Mouse (Mus musculus) R1 (cell line): ENCODE measurements at regions not wholly inside any gene's neighbourhood (a gene's known extent, or its start where the extent isn't known, plus 50 kb on each side); places are given as distances from the start of the nearest gene placed in this dataset.

Experiments used
- DNase-seq: peaks from one replicate; pipeline ENCODE4 v3.0.0-alpha.2; 2018; ENCODE audit warnings: low read depth, low spot score

DNA sequence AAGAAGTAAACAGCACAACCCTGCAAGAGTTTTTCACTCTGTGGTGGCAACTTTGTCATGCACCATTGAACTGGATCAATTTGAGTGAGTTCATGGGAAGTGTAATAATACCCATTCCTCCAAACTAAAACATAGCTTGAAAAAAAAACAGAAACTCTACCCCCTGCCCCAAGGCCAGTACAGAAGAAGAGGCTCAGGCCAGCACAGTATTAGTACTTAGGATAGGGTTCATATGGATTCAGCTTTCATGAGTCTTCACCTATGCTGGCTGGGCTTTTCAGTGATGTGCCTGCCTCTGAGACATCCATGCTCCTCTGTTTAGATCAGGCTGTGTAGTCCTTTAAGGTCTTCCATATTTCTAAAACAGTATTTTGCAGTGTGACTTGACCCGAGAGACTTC, 270.6 kb downstream of the 1190002N15Rik start:
- DNase-seq, result no peak

DNA sequence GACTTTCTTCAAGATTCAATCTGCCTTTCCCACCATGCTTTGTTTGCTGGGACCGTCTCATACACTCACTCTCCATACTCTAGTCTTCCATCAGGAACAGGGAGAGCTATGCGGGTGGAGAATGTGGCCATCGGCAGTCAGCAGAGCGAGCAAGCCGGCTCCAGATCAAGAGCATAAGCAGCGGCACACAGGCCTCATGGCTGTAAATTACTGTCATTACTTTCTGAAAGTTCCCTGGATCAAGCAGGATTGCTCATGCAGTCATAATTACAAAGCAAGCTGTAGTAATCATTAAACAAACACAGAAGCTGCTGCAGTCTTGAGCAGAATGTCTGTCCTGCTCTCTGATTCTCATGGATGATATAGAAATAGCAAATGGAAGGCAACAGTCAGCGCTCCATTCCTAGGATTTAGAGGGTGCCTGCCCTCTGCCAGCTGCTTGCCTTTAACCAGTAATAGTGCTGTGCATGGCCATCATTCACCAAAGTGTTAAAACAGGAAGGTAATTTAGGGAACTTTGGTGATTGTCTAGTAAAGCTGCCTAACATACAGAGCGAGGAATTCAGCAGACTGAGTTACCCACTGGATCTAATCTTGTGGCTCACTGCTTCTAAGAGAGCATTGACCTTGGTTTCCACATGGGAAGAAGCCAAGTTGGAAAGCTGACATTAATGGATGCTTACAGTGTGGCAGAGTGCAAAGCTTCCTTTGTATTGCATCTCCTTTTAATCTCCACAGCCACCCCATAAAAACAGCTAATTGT, 298.2 kb downstream of the 1190002N15Rik start:
- DNase-seq, result no peak

DNA sequence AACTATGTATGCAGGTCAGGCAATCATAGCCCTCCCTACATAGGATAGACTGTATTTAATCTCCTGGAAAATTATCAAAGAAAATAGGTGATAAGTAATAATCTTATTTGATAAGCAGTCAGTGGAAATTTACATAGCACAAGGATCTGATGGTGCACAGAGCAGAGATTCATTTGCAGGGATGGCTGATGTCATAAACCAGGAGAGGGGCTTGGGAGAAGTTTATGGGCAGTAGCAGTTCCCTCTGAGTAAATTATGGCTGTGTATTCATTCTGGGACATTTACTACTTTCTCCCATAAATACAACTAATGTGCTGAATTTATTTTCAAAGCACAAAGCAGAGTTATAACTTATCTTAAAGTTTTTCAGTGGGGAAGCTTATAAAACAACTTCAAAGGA, 299.3 kb downstream of the 1190002N15Rik start:
- no peak for DNase-seq

DNA sequence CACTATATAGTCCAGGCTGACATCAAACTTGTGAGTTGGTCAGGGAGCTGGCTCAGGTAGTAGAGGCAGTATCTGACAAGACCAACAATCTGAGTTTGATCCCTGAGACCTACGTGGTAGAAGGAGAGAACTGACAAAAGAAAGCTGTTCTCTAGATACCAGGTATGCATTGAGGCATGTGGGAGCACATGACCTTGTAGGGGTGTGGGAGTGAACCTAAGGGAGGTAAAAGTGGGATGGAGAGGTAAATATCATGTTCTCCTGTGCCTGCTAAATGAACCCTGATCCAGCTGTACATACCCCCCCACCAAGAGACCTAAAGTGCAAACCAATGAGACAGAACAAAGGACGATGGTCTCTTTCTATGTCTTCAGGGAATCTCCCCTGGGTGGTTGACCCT, 308.3 kb downstream of the 1190002N15Rik start:
- no peak for DNase-seq

DNA sequence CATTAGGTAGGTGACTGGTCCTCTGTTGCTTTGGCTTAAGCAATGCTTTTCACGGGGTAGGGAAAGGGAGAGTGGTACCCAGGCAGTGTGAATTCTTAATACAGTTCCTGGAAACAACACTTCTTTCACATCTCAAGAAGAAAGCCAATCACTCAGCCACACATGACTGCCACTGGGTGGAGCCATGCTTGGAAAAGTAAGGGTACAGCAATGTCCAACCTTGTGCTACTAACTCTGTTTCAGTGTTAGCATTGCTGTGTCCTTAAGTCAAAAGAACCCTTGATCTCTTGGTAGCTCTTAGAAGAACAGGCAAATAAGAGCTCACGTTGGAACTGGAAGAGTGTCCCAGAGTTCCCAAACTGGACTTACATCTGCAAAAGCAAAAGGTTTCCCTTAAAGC, 318.8 kb downstream of the 1190002N15Rik start:
- no peak for DNase-seq

DNA sequence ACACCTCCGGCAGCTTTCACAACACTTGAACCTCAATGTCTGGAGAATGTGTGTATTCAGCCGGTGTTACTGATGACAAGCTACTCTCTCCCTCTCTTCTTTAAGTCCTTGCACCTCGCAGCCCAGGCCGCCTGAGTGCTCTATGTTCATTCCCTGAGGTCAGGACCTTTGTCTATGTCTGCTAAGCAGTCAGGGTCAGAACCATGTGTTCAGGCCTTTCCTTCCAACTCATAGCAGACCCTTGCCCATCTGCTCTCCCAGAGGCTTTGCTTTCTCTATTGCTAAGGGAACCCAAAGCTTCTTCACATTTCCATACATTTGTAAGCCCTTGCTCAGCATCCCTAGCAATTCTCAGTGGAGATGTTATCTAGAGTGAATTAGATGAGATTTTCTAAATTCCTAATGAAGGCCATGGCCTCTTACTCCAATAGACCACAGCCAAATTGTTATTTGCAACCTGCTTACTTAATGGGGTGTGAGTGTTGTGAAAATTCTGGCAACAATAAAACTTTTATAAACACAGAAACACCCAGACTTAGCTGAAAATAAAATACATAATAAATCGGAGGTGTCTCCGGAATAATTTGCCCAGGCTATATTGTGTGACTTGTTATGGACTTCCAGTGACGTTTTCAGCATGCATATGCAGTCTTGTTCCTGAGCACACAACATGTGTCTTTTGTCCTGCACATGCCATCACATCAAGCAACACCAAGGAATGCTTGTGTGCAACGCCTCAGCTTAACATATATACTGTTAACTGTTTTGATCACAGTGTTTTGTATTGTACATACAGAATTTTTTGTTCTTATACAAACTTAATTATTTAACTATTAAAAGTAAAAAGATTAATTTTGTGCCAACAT, 321.2 kb downstream of the 1190002N15Rik start:
- no peak for DNase-seq

DNA sequence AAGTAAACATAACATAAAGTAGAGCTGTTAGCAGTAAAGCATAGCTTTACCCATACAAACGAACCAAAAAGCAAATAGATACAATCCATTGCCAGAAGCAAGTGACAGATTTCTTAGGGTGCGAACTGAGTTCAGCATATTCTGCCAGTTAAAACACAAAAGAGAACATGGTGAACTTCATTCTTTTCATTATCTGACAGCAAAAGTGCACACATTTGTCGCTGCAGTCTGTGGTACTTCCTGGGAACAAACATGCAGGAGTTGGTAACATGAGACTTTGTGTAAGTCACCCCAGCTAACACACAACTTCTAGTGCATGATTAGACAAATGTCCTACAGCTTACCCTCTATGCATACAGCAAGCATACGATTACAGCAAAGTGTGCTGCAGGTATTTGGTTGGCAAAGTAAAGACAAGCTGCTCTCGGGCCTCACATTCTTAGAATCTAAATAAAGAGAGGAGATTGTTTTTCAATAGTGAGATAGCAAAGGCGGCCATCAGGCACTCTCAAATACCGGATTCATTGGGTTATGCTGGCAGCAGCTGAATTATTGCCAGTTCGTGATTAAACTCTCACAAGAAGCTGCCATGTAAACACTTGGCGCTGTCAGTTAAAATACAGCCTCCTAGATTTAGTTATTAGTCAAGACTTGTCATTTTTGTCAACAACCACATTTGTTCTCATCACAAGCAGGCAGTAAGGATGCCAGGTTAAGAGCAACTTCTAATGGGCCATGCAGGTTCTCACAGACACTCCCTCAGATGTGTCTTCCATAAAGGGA, 327.2 kb downstream of the 1190002N15Rik start:
- DNase-seq, result no peak

DNA sequence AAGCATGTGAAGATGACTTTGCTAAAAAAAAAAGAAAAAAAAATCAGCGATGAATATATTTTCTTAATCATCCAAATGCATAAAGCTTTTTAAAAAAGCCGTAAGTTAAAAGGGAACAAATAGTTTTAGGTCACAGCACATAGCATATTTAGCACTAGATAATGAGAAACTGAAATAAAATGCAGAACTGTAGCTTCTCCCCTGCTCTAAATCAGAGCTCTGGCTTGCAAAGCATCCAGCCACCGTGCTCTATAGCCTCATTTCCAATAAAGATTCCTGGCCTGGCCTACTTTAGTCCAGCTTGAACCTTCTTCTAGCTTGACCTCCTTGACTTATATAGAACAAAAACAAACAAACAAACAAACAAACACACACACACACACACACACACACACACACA, 328.9 kb downstream of the 1190002N15Rik start:
- DNase-seq, result no peak

DNA sequence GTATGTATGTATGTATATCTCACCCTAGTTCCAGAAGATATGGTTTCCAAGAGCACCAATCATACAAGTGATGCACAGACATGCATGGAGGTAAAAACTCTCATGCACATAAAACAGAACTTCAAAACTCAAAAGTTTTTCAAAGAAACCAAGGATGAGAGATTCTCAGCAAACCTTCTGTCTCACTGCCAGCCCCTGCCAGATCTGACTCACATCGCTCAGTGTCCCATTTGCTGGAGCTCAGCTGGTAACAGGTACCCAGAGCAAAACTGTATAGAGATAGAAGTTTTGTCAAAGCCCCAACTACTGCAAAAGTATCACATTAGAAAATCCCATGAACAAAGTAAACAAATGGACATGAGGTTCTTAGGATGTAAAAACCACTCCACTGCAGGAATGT, 337.0 kb downstream of the 1190002N15Rik start:
- DNase-seq, result no peak

DNA sequence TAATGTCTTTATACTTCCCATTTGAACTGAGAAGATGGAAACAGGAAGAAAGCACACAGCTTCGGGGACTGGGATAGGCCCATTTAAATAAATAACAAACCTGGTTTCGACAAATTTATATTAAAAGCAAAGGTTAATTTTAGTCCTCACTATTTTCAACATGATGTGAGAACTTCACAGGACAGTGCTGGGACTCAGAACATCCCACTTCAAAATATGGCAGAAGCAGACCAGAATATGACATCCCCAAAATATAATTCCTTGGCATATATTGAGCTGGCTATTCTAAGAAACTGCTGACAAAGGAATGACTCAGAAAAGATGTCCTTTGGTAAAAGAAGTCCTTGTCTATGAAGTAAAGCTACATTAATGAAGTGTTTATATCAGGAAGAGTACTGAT, 338.0 kb downstream of the 1190002N15Rik start:
- DNase-seq, result no peak

DNA sequence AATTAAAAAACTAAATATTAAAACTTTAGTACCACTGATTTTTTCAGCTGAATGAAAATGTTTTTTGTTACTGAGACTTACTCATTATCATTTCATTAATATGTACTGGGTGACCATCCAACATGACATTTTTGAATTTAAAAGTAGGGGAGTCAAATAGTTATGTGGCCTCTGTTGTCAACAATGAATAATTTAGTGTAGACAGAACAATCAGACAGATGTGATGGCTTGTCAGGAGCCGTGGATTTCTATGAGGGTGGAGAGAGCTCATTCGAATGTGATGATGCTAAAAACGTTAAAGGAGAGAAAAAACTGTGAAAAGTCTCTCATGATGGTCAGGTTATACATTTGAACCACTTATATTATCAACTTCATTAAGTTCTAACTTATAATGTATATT, 346.8 kb downstream of the 1190002N15Rik start:
- no peak for DNase-seq

DNA sequence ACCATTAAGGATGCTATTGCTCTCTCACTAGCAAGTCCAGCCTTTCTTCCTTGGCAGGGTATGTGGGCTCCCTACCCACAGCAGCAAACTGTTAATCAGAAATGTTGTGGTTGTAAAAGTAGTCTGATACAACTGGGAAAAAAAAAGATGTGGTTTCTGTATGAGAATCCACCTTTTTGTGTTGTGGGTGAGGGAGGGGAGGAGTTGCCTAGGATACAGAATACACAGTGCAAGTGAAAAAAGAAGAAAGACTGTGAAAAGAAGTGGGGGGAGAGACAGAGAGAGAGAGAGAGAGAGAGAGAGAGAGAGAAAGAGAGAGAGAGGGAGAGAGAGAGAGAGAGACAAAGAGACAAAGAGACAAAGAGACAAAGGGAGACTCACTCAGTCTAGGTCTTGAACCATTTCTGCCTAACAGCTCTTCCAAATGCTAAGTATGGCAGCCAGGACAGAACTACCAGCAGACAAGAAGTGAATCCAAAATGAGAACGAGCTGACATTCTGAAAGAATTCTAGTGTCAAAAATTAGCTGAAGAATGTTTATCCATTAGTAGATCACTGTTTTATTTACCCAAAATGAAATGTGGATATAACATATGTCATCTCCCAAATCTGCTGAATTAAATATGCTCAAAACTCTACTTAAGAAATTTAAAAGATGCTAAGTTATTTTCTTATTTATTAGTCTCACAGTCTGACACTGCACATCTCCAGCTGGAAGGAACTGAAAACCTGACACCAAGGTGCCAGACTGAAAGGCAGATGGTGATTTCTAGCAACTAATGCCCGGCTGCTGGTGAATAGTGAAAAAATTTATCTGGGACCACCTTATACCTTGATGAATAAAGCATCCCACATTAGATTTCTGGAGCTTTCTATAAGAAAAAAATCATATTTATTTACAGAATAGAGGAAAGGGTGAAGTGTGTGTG, 347.7 kb downstream of the 1190002N15Rik start:
- DNase-seq, result no peak

DNA sequence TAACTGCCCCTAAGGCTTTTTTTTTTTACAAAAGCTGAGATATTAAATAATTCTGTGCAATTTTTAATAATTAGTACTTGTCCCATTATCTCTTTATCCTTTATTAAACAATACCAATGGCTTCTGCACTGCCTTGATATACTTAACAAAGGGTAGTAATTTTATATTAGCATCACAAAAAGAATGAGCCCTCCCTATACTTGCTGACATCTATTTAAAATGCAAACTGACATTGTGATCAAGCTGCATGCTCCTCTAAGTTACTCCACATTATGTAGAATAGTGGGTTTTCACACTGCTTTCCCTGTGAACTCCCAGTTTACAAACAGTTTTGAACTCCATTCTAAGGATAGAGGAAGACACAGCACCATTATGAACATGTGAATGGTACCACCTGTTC, 349.8 kb downstream of the 1190002N15Rik start:
- DNase-seq, result no peak

DNA sequence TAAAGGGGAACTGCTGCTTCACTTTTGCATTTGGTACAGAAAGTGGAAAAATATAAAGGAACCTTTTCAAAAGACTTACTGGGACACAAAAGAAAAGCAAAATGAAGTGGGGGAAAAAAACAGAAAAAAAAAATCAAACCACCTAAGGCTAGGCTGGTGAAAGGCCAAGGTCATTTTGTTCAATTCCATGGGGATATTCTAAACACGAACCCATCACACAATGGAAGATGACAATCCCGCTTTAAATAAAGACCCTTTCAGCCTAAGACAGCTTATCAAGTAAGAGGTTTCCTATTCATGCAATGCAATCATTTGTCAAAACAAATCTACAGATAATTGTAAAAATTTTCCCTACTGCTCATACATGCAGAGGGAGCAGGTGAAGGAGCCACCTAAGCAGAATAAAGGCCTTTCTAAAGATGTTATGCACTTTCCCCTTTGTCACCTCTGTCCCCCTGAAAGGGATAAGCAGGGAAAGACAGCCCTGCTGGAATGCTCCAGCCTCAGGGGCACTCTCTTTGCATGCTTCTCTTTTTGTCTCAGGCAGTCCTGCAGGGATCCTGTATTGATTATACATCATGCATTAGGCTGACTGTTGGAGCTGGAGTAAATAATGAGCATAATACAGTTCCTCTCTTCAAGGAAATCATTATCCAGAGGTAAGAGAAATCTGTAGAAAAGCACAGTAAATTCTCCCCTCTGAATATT, 367.8 kb downstream of the 1190002N15Rik start:
- DNase-seq, result no peak

DNA sequence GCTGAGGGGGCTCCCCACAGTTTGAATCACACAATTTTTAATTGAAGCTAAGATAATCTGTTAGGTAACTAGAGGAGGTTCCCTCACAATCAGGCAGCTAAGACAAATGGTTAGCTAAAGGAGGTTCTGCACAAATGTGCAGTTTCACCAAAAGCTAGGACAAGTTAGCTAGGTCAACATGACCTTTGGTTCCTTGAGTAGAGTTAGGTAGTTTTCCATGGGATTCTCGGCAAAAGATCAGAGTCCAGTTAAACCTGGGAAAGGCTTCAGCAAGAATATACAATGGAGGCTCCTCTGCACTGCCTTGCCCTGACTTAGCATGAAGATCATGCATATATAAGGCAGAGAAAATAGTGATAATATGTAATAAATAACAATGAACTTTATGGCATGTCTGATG, 374.2 kb downstream of the 1190002N15Rik start:
- DNase-seq, result no peak

DNA sequence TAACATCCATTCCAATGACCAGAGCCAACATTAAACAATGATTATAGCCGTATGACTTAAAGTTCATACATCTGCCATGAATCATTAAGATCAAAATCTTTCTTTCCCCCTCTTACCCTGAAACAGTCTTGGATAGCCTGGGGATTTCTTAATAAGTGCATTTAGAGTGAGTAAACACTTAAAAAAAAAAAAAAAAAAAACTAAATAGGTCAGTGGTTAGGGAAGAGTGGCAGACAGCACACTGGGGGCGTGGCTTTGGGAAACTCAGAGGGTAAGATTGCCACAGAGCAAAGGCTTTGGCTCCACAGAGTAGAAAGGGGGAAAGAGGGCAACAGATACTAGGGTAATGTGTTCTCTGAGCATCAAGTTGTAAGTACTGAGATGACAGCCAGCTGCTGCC, 382.3 kb downstream of the 1190002N15Rik start:
- no peak for DNase-seq

DNA sequence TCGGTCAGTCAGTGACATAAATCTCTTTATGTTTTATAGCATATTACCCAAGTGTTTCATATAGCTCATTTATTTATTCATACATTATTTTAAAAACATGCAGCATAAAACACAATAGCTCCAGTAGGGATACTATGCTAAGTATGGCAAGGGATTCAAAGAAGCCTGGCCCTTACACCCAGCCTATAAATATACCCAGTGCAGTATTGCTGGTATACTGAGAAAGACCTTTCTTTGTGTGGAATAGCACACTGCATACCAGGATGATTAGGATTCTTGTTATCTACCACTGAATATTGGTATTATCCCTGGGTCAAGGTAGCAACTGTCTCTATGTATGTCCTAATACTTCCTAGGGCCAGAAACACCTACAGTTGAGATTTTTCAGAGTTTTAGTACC, 389.4 kb downstream of the 1190002N15Rik start:
- DNase-seq, result no peak

DNA sequence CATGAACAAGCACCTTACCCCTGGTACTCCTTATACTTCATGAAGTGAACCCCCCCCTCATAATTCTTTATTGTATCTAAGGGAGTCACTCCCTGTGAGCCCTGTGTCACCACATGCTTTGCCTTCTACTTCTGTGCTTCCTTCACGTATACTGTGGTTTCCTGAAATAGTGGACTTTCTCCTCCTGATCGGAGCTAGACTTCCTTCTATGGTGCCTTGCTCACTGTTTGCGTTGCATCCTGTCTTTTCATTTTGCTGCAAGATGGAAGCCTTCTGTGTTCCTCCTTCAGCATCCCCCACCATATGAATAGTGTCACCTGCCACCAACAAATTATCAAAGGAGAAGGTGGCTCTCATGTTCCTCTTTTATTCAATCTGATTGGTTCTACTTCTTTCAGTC, 391.1 kb downstream of the 1190002N15Rik start:
- no peak for DNase-seq

DNA sequence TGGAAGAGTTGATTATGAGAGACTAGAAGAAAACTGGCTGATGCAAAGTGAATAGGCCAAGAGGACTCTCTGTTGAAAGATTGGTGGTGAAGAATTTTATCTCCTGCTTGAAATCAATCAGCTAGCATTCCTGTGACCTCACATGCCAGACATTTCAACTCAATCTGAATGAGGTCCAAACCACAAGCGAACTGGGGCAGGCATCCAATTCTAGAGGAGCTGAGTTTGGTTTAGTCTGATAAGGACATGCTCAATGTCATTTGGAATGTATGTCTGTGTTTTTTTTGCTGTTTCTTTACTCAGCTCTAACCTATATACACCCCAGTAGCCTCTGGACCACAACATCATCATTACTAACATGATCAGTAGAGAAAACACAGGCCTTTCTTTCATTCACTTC, 401.4 kb downstream of the 1190002N15Rik start:
- DNase-seq, result no peak

DNA sequence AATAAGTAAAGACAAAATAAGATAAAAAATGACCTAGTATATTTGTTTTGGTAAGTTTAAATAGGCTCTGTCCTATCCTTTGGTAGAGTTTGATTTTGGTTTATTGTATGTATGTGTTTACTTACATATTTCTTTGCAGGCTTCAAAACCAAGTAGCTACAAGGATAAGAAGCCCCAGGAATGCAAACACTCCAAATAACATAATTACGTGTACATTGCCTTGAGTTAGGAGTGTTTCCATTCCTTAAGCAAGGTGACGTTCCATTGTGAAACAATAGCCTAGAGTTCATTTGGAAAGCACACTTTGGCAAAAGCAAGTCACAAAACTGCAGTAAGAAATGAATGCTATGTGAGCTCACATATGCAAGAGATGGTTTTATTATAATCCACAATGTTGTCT, 404.2 kb downstream of the 1190002N15Rik start:
- no peak for DNase-seq

DNA sequence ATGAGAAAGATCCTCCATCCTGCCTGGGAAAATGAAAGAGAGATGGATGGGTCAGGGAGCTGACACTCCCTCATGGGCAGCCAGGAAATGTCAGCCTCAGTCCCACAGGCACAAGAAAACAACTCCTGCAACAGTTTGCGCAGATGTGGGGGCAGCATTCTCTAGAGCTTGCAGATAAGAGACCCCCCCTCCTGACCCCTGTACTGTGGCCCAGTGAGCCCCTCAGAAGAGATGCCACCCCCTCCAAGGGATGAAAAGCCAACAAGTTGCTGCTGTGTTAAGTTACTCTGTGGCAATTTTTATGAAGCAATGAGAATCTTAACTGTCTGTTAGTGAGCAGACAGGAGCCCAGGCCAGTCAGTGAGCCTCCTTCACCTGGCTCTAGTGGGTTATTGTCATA, 406.5 kb downstream of the 1190002N15Rik start:
- no peak for DNase-seq
